Mouse (Mus musculus) CD4-positive naive resting alpha-beta T cell, adult 57 days (primary cell): Measurements from ENCODE around the gene Oas1g. TPM values are rescaled to one million over a fixed set of nuclear protein-coding genes. Genes with fewer than 3 reads are reported as not detected.

ENCODE experiments used
- total RNA-seq: library from RNA; stranded (reverse); gene quantifications from one replicate; pipeline ENCODE4 v1.2.4, GENCODE M21; 2023

Oas1g gene
- 0.80 TPM for total RNA-seq

GRCm38 (mm10) chr5:120887413-120887812 lies at the start of gene Oas1g:
Oas1g (minus strand) TSS chr5:120887613.

GRCm38 (mm10) chr5:120914204-120914603 lies 26.8 kb upstream of the Oas1g start, which contains the start of gene Oas1d:
Oas1d (plus strand) TSS chr5:120914536.

DNA sequence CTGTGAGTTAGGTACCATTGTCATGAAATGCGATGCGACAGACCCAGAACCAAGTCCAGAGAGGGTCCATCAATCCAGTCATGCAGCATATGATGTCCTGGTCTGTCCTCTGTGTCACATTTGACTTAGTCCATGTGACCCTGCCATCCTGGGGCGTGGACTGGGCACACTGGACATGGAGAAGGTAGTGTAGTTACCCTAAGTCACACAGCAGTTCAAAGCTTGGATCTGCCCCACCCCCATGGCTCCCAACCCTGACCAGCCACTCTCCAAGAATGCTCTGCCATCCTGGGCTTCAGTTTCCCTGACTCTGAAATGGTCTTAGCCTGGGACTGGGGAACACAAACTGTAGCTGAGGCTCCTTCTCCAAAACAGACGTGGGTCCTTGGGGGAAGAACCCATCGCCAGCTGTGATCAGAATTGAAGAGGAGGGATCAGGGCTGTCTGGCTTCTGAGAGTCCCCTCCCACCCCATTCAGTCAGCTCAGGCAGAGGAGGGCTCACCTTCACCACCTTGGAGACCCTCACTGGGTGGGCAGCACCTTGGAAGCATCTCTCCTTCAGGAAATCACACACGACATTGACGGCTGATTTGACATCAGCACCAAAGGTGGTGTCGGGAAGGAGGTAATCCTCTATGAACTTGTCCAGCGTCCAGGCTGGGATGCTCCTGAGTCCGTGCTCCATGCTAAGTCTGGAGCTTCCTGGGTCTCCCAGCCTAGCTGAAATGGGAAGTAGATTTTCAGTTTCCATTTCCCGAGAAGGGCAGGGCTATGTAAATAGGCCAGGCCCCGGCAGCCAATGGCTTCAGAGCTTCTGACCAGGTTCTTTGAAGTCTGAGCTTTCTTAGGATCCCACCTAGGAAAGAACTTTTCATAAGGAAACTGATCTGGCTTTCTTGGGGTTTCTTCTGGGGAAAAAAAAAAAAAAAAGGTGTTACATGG lies 19.6 kb upstream of the Oas1g start, which contains the start of gene Oas1a:
Oas1a (minus strand) TSS at position 731 of the 943 bp plus-strand sequence.

DNA sequence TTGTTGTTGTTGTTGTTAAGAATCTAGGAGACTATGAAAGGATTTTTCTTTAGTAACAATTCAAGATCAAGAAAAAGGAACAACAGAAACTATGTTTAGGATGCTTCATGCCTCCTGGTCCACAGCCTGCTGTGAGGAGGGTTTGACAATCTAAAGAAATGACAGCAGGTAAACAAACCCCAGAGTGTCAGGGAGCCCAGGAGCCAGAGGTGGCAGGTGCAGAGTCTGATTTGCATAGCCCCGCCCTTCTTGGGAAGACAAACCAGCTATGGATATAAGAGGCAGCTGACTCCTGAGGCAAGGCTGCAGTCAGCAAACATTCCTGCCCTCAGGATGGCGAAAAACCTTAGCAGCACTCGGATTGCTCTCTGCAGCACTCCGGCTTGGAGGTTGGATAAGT lies 26.3 kb downstream of the Oas1g start, which contains the start of gene Oas1h:
Oas1h (plus strand) TSS at position 301 of the 400 bp plus-strand sequence.

DNA sequence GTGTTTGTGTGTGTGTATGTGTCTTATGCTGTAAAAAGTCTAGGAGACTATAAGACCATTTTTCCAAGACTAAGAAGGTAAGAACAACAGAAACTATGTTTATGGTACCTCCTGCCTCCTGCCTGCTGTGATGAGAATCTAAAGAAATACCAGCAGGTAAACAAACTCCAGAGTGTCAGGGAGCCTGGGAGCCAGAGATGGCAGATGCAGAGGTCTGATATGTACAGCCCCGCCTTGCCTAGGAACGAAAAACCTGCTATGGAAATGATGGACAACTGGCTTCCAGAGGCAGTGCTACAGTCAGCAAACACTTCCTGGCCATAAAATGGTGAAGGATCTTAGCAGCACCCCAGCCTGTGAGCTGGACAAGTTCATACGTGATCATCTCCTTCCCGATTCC lies 40.3 kb downstream of the Oas1g start, which contains the start of gene Oas1f:
Oas1f (plus strand) TSS at position 301 of the 400 bp plus-strand sequence.

Other genes starting within 250 kb of the Oas1g start
- 34.9 TPM for gene Rasal1, start 238.8 kb downstream of the Oas1g start, total RNA-seq
- gene Dtx1, start 175.7 kb downstream of the Oas1g start, total RNA-seq: 261 TPM
- 9.4 TPM for gene Oas2, start 137.8 kb downstream of the Oas1g start, total RNA-seq
- 5.1 TPM for gene Oas3, start 110.0 kb downstream of the Oas1g start, total RNA-seq
- gene Oas1e, start 92.1 kb downstream of the Oas1g start, total RNA-seq: not detected
- 12.6 TPM for gene Oas1c, start 75.1 kb downstream of the Oas1g start, total RNA-seq
- gene Oas1f, start 40.2 kb downstream of the Oas1g start, total RNA-seq: not detected
- not detected for gene Oas1h, start 26.2 kb downstream of the Oas1g start, total RNA-seq
- gene Oas1a, start 19.9 kb upstream of the Oas1g start, total RNA-seq: 2.4 TPM
- not detected for gene Oas1d, start 26.9 kb upstream of the Oas1g start, total RNA-seq
- not detected for gene Rph3a, start 122.5 kb upstream of the Oas1g start, total RNA-seq